Mouse (Mus musculus) heart, postnatal 36 days (tissue): ENCODE data around the gene Plcb2. TPM values are rescaled to one million over a fixed set of nuclear protein-coding genes. Genes with fewer than 3 reads are reported as not detected.

Experiments
- DNase-seq, 2 experiments: peaks; one replicate each; pipeline ENCODE4 v3.0.0; 2021 to 2022
- intact Hi-C: fragments of 180-260 bp; cut with DNase I; formaldehyde crosslinking; loops from one replicate; pipeline ENCODE4 v1.15.1; 2025
- total RNA-seq, 2 experiments: library from RNA; stranded (reverse); gene quantifications; 2 replicates each; pipeline ENCODE4 v1.2.3; 2021

The Plcb2 gene
- total RNA-seq, 2 experiments from 2014 or later, result 1.9 to 2.7 TPM

- DNase-seq, result no peak
- intact Hi-C loops, result no loop called here
These were observed 63.2 kb downstream of the Plcb2 start for GRCm38 (mm10) chr2:118664975-118665516.

- DNase-seq, result peak; percentile 30 to 58
- intact Hi-C loops, result no loop called here
These were observed 64.2 kb downstream of the Plcb2 start for GRCm38 (mm10) chr2:118663804-118664766.

GRCm38 (mm10) chr2:118662902-118663803 lies 65.1 kb downstream of the Plcb2 start, which contains the start of gene Pak6:
TSS of gene Pak6 (plus strand) at chr2:118663303.
- intact Hi-C loops, result no loop called here
- DNase-seq, result no peak

GRCm38 (mm10) chr2:118661891-118662290 lies 66.3 kb downstream of the Plcb2 start:
- intact Hi-C loops, result no loop called here
- DNase-seq, result no peak

- DNase-seq, result peak; percentile 54 to 67
- intact Hi-C loops, result loop anchor here (5.0 kb wide), 1 partner anchor 37 kb away; no protein-coding TSS in a partner anchor
These were observed 68.2 kb downstream of the Plcb2 start for GRCm38 (mm10) chr2:118659998-118660452.

- no peak for DNase-seq
- intact Hi-C loops, result loop anchor here (5.0 kb wide), 1 partner anchor 38 kb away; no protein-coding TSS in a partner anchor
These were observed 68.7 kb downstream of the Plcb2 start for GRCm38 (mm10) chr2:118659493-118659892.

- DNase-seq, result peak; percentile 34 to 43
- intact Hi-C loops, result loop anchor here (5.0 kb wide), 1 partner anchor 38 kb away; no protein-coding TSS in a partner anchor
These were observed 69.2 kb downstream of the Plcb2 start for GRCm38 (mm10) chr2:118659077-118659476.

GRCm38 (mm10) chr2:118658457-118658856 lies 69.8 kb downstream of the Plcb2 start:
- intact Hi-C loops, result loop anchor here (5.0 kb wide), 1 partner anchor 39 kb away; no protein-coding TSS in a partner anchor

More at GRCm38 (mm10) chr2:118658457-118658856, 69.8 kb downstream of the Plcb2 start:
- no peak for DNase-seq

Other genes with a start within 250 kb of the Plcb2 start
- gene Srp14, start 248.7 kb downstream of the Plcb2 start, total RNA-seq, result 100 to 1,000 TPM; 114 to 118 TPM
- gene Bmf, start 178.8 kb downstream of the Plcb2 start, total RNA-seq, result 1 to 10 TPM; 6.7 to 8.2 TPM
- gene Bub1b, start 130.2 kb downstream of the Plcb2 start, total RNA-seq, result 1 to 10 TPM; 1.4 to 1.8 TPM
- 10 to 100 TPM; 10.1 to 13.0 TPM for gene Pak6, start 65.1 kb downstream of the Plcb2 start, total RNA-seq
- gene Ankrd63, start 24.5 kb downstream of the Plcb2 start, total RNA-seq, result 1 to 10 TPM; 1.4 to 2.5 TPM
- gene Inafm2, start 17.3 kb upstream of the Plcb2 start, total RNA-seq, result 10 to 100 TPM; 27.2 to 29.6 TPM
- gene Ccdc9b, start 34.2 kb upstream of the Plcb2 start, total RNA-seq, result 10 to 100 TPM; 24.1 to 28.3 TPM
- not detected for gene Phgr1, start 44.3 kb upstream of the Plcb2 start, total RNA-seq
- gene Disp2, start 51.3 kb upstream of the Plcb2 start, total RNA-seq, result under 1 TPM; 0.03 to 0.06 TPM
- 1 to 10 TPM; 1.5 to 2.3 TPM for gene Knstrn, start 85.6 kb upstream of the Plcb2 start, total RNA-seq
- 100 to 1,000 TPM; 340 to 367 TPM for gene Ivd, start 133.5 kb upstream of the Plcb2 start, total RNA-seq
- gene Bahd1, start 171.9 kb upstream of the Plcb2 start, total RNA-seq, result 10 to 100 TPM; 18.6 TPM
- 1 to 10 TPM; 9.1 to 9.3 TPM for gene Chst14, start 198.1 kb upstream of the Plcb2 start, total RNA-seq